Mouse (Mus musculus) liver, adult 2 months (tissue): ENCODE results near the gene Tyw1. TPM values are rescaled to one million over a fixed set of nuclear protein-coding genes. Genes with fewer than 3 reads are reported as not detected.
A peak's percentile ranks its signal among the peaks of the same experiment; 100 is the strongest.

ENCODE experiments used
- DNase-seq: peaks from one replicate; pipeline ENCODE4 v3.0.0-alpha.2; 2011; ENCODE audit warnings: low read depth, low spot score; ENCODE audit errors: extremely low read depth
- H3K27ac ChIP-seq: fragments of 200-500 bp; replicated peaks from 2 replicates; pipeline ENCODE4 v1.5.1; 2012; ENCODE audit warnings: low read depth, mild to moderate bottlenecking, control low read depth, inconsistent platforms, low read length; ENCODE audit not compliant: insufficient read depth
- H3K27me3 ChIP-seq: fragments of 200-500 bp; 2 replicates; pipeline ENCODE4 v1.6.1; 2012; ENCODE audit warnings: mild to moderate bottlenecking, moderate library complexity, low read length, inconsistent platforms; ENCODE audit not compliant: control insufficient read depth, insufficient read depth
- H3K36me3 ChIP-seq: fragments of 200-500 bp; 2 replicates; pipeline ENCODE4 v1.6.1; 2012; ENCODE audit warnings: low read length, inconsistent platforms; ENCODE audit not compliant: control insufficient read depth, insufficient read depth
- H3K4me1 ChIP-seq: fragments of 200-500 bp; 2 replicates; pipeline ENCODE4 v1.6.1; 2011; ENCODE audit warnings: low read length; ENCODE audit not compliant: control insufficient read depth, insufficient read depth
- H3K4me3 ChIP-seq: fragments of 200-500 bp; 2 replicates; pipeline ENCODE4 v1.5.1; 2011; ENCODE audit warnings: low read depth, mild to moderate bottlenecking, control low read depth, low read length, moderate library complexity; ENCODE audit not compliant: insufficient read depth
- H3K79me2 ChIP-seq: fragments of 200-500 bp; 2 replicates; pipeline ENCODE4 v1.6.1; 2012; ENCODE audit warnings: inconsistent platforms, mild to moderate bottlenecking, low read length, moderate library complexity; ENCODE audit not compliant: control insufficient read depth, insufficient read depth
- H3K9ac ChIP-seq: fragments of 200-500 bp; 2 replicates; pipeline ENCODE4 v1.6.1; 2012; ENCODE audit warnings: low read depth, mild to moderate bottlenecking, control low read depth, inconsistent platforms, low read length
- CTCF ChIP-seq: fragments of 200-500 bp; IDR thresholded peaks from 2 replicates; pipeline ENCODE4 v1.5.1; 2011; ENCODE audit warnings: low read depth, low read length, control low read depth
- POLR2A ChIP-seq: fragments of 200-500 bp; IDR thresholded peaks from 2 replicates; pipeline ENCODE4 v1.6.1; 2011; ENCODE audit warnings: low read length, control low read depth; ENCODE audit not compliant: insufficient read depth; ENCODE audit errors: extremely low read depth
- WGBS: fragments of 180-500 bp; shearing (Covaris S2); methylation state at CpG from one replicate; pipeline ENCODE4 v1.1.7; 2018; 5-methylcytosine and 5-hydroxymethylcytosine counted together
- polyA plus RNA-seq: library from polyadenylated mRNA; depleted of rRNA; stranded (reverse); fragments of >200 nt; gene quantifications from 2 replicates; pipeline ENCODE4 v1.2.3, GENCODE M21; 2012
- total RNA-seq: library from RNA; depleted of rRNA; stranded (reverse); fragments of >200 nt; gene quantifications from 2 replicates; pipeline ENCODE4 v1.2.3, GENCODE M21; 2014

The Tyw1 gene
- total and polyA plus RNA-seq, 2 experiments, result 8.0 to 13.3 TPM

DNA sequence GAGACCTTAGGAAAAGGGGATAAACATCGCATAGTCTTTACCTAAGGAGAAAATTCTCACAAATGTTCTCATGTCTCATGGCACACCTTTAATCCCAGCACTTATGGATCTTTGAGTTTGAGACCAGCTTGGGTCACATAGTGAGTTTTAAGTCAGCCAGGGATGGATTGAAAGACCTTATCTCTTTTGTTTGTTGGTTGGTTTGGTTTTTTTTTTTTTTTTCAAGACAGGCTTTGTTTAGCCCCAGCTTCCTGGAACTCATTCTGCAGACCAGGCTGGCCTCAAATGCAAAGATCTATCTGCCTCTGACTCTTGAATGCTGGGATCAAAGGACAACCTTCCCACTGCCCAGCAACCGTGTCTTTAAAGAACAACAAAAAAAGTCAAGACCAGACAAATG, 34.1 kb upstream of the Tyw1 start:
- Histone ChIP-seq H3K27me3 (no peaks in the 10 kb centered on the region), H3K4me1 (peaks cover 26% of the 10 kb centered on the region), H3K36me3 (no peaks in the 10 kb centered on the region), H3K79me2 (peaks cover 25% of the 10 kb centered on the region), H3K27ac (peak overlapping the region; percentile 88; the same call in 1 of the 2 replicates), H3K4me3 (no peak overlapping the region), H3K9ac (no peak overlapping the region)
- TF ChIP-seq CTCF, result no peak
- no peak for TF ChIP-seq POLR2A
- WGBS, result 36% methylated on average over 2 of the region's 2 CpGs
- DNase-seq, result no peak

DNA sequence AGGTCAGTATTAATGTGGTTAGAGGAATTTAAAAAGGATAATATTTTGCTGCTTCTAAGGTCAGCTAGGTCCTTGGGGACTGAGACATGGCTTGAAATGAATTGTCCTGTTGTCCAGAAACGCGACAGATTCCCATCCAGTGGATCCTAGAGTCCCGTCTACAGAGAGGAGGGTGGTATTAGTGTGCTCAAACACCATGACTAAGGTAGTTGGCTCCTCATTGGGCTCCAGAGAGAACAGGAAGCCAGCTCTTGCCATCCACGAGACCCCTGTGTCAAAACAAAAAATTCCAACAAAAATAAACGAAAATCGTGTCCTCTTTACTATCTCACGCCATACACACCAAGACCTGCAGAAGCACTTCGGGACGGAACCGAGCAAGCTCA, 33.7 kb upstream of the Tyw1 start:
- 1% methylated on average over 10 of the region's 10 CpGs for WGBS
- Histone ChIP-seq H3K4me3 (peak overlapping the region; percentile 97), H3K36me3 (no peaks in the 10 kb centered on the region), H3K79me2 (peaks cover 25% of the 10 kb centered on the region), H3K27ac (peak overlapping the region; percentile 88), H3K4me1 (peaks cover 27% of the 10 kb centered on the region), H3K9ac (peak overlapping the region; percentile 81), H3K27me3 (no peaks in the 10 kb centered on the region)
- TF ChIP-seq CTCF (no peak), POLR2A (no peak)
- peak; percentile 58 for DNase-seq

DNA sequence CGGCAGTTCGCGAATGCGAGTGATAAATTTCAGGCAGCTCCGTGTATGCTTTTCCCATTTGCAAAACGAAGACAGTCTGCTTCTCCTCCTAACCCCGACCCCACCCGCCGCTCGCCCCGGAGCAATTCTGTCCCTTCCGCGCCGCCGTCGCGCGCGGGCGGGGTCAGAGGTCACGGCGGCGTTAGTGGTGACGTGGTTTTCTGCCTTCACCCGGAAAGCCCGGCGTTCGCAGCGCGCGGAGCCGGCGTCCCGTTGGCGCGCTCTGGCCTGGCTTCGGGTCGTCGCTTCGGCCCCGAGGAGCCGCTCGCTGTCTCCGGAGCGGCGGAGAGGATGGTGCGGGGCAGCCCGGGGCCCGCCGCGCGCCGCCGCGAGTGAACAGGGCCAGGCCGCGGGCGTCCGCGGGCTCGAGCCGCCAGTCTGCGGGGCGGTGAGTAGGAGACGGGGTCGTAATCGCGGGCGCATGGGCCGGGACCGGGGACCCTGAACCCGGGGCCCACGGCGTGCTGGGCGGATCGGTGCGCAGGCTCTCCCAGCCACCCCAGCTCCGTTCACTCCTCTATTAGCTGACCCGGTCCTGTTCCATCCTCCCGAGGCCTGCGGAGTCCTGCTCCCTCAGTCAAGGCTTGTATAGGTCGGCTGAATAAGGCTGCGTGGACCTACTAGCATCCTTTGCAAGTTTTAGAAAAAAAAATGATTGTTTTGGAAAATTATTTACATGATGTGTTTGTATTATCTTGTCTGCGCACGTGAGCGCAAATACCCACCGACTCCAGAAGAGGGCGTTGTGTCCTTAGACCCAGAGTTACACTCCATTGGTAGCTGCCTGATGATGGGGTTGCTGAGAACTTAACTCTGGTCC, 33.0 kb upstream of the Tyw1 start:
- Histone ChIP-seq H3K4me3 (peak overlapping the region; percentile 97), H3K36me3 (no peaks in the 10 kb centered on the region), H3K4me1 (peaks cover 23% of the 10 kb centered on the region), H3K79me2 (peaks cover 25% of the 10 kb centered on the region), H3K27ac (peak overlapping the region; percentile 90), H3K9ac (peak overlapping the region; percentile 96), H3K27me3 (no peaks in the 10 kb centered on the region)
- WGBS, result under 1% methylated on average over 88 of the region's 88 CpGs
- peak; percentile 72 for DNase-seq
- TF ChIP-seq POLR2A, result peak; percentile 50; the same call in 1 of the 2 replicates
- peak; percentile 66; the same call in 1 of the 2 replicates for TF ChIP-seq CTCF

DNA sequence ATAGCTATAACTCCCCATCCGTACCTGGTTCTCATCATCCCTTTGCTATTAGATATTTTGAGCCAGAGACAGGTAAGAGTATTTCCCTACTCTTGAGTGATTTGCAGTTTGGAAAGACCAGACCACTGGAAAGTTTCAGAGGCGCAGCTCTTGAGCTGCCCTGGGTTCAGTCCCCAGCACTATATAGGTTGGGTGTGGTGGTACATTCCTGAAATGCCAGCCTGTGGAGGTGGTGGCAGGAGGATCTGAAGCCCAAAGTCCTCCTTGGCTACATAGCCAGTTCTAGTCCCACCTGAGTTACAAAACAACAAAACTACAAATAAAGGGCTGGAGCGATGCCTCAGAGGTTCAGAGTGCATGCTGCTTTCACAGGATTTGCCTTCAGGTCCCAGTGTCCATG, 28.6 kb upstream of the Tyw1 start:
- H3K27me3 ChIP-seq, result no peaks in the 10 kb centered on the region
- DNase-seq, result peak; percentile 89
- peak overlapping the region; percentile 62 for H3K27ac ChIP-seq
- WGBS, result 65% methylated on average over 3 of the region's 3 CpGs
- TF ChIP-seq POLR2A (no peak), CTCF (no peak)
- H3K36me3 ChIP-seq, result peaks cover 5% of the 10 kb centered on the region
- peaks cover 20% of the 10 kb centered on the region for H3K4me1 ChIP-seq
- H3K79me2 ChIP-seq, result peaks cover 41% of the 10 kb centered on the region
- H3K4me3 ChIP-seq, result no peak overlapping the region
- H3K9ac ChIP-seq, result no peak overlapping the region

DNA sequence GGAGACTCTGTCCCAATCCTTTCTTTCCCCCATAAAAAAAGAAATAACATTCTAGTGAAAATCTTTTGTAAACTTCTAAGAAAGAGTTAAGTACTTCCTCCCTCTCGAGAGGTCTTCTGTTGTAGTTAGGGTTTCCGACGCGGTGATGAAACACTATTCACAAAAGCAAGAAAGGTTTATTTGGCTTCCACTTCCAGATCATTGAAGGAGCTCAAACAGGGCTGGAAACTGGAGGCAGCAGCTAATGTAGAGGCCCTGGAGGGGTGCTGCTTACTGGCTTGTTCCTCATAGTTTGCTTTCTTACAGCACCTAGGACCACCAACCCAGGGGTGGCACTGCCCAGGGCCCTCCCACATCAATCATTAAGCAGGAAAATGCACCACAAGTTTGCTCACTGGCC, 27.3 kb upstream of the Tyw1 start:
- H3K27me3 ChIP-seq, result no peaks in the 10 kb centered on the region
- peaks cover 35% of the 10 kb centered on the region for H3K79me2 ChIP-seq
- no peak overlapping the region for H3K4me3 ChIP-seq
- WGBS, result 7% methylated on average over 4 of the region's 4 CpGs
- H3K27ac ChIP-seq, result peak overlapping the region; percentile 28; the same call in 1 of the 2 replicates
- TF ChIP-seq POLR2A, result no peak
- no peak for TF ChIP-seq CTCF
- H3K9ac ChIP-seq, result no peak overlapping the region
- H3K36me3 ChIP-seq, result peaks cover 18% of the 10 kb centered on the region
- peak; percentile 42 for DNase-seq
- H3K4me1 ChIP-seq, result peaks cover 26% of the 10 kb centered on the region

DNA sequence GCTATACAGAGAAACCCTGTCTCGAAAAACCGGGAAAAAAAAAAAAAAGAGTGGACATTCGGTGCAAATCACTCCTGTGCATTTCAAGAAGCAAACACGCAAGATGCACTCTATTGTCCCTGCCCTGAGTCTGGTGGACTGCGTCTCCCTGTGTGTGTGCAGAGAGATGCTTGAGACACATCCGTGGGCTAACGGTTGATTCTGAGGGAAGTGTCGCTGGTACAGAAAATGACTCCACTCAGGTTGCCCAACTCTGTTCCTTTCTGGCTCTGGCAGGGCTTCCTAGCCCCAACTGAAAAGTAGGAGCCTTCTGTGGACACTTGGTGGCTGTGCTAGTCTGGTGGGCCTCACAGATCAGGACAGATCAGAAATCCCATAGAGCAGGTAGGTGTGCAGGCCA, 19.1 kb upstream of the Tyw1 start:
- H3K4me3 ChIP-seq, result no peak overlapping the region
- no peak for DNase-seq
- peaks cover 70% of the 10 kb centered on the region for H3K36me3 ChIP-seq
- TF ChIP-seq CTCF (no peak), POLR2A (no peak)
- 97% methylated on average over 8 of the region's 8 CpGs for WGBS
- H3K27me3 ChIP-seq, result no peaks in the 10 kb centered on the region
- H3K4me1 ChIP-seq, result peaks cover 9% of the 10 kb centered on the region
- peaks cover 5% of the 10 kb centered on the region; the same call in 1 of the 2 replicates for H3K79me2 ChIP-seq
- H3K27ac ChIP-seq, result no peak overlapping the region
- H3K9ac ChIP-seq, result no peak overlapping the region
